Mouse (Mus musculus): Measurements from ENCODE around the gene Thap11.
"Not testable (repeated sequence)": the region's sequence is repeated elsewhere in the genome, so short reads cannot be mapped to it uniquely, and the experiment has no call there.

Thap11 gene

DNA sequence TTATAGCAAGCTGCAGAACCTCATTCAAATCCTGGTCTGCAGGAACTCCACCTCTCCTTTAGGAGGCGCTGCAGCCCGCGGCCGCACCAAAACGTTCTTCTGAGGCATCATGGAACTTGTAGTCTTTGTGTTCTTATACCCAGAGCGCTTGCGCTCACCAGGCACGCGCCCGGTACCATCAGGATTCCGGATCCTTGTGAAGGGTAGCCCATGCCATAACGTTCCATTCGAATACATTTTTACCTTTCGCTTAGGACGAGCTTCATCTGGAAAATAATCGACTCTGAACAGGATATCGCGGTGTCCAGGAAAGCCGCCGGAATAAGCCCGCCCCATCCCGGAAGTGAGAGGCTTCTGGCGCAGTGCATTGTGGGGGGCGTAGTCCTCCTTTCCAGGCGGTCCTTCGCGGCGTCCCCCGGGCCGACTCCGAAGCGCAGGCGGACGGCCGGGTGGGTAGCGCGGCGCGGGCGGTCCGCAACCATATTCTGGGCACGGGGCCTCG is at the start of gene Thap11:
Gene Thap11, plus strand, starts transcription at position 418 of the 502 bp plus-strand sequence.
- DNase-seq (ENCODE audit: extremely low spot score), result peak; percentile 97

DNA sequence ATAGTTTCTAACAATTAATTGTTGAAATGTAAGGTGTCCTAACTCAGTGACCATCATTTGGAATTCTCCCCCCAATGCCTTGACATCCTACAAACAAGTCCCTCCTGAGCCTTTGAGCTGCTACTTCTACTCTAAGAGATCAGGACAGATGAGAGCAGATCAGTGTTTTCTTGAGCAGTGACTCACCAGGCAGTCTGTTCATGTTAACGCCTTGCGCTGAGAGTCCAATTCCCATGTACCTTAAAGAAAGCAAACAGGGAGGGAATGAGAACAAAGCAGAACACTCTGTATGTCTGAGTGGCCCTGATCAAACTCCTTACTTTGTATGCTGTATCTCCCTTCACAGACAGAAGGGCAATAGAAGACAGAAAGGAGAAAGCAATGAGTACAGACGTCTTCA is 49.6 kb upstream of the Thap11 start:
- no peak for DNase-seq (ENCODE audit: extremely low spot score)

DNA sequence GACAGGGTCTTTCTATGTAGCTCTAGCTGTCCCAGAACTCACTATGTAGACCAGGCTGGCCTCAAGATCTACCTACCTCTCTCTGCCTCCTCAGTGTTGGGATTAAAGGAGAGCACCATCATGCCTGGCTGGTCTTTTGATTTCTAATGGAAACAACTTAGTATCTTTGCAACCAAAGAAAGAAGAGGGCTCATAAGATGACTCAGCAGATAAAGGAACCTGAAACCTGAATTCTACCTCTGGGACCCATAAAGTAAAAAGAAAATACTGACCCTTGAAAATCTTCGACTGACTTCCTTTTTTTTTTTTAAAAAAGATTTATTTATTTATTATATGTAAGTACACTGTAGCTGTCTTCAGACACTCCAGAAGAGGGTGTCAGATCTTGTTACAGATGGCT is 49.0 kb upstream of the Thap11 start:
- DNase-seq (ENCODE audit: extremely low spot score), result no peak

DNA sequence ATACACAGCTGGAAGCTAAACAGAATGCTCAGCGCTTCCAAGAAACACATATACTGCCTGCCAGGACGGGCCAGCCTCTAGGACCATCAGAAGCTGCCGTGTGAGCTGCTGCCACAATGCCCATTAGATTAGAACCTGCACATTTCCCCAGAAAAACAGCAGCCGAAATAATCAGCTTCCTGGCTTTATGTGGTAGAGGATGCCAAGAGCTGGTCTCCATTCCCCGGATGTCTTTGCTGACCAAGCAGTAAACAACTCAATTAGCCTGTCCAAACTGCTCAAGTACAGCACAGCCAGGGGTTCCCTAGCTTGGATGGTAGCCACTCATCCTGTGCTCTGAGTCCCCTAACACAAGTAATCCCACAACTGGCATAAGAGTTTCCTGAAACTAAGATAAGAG is 47.2 kb upstream of the Thap11 start:
- DNase-seq (ENCODE audit: extremely low spot score), result no peak

DNA sequence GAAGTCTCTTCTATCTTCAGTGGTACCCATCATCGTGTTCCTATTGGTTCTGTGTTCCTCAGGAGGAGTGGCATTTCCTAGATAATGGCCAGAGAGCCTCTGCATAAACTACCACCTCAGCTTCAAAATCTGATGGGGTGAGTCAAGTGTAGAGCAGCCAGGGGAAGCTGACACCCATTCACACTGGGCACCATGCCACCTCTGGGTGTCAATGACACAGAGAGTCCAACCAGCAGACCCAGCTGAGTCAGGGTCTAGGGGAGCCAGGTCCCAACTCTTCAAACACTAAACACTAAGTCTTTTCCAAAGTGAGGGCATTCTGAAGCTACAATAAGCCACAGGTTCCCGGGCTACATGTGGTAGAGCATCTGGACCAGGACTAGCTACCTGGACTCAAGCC is 46.5 kb upstream of the Thap11 start:
- DNase-seq (ENCODE audit: extremely low spot score), result no peak

DNA sequence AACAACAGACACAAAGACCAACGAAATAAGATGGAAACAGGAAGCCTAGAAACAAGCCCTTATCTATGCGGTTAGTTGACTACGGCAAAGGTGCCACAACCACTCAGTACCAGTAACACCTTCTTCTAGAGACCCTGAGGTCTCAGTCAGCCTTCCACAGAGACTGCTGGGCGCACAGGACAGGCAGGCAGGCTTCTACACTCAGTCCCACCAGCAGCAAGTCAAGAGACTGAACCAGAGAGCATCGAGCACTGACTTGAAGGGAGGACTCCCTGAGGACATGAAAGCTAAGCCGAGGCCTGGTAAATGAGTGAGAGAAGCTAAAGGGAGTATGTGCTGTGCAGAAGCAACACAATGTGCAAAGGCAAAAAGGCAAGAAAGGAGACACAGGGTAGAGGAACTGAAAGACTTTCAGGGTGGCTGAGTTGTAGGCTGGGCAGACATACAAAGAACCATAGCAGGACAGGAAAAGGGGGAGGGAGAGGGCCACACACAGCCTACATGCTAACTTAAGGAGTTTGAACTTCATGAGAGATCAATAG is 44.6 kb upstream of the Thap11 start:
- no peak for DNase-seq (ENCODE audit: extremely low spot score)

DNA sequence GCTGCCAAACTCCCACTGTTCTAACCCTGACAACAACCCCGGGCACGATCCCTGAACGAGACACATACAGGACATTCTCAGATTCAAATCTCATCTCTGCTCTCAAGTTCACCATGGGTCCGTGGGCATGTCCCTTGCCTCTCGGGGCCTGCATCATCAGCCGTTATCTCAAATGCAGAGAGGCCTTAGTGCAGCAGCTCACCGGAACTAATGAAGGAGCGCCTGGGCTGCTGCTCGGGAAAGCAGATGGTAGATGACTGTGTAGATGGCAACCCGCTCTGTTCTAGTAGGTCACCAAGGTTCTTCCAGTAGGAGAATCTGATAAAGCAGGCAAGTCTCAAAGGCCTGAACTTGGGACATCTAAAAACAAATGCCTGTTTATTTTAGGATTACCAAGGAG is 43.9 kb upstream of the Thap11 start:
- DNase-seq (ENCODE audit: extremely low spot score), result no peak

DNA sequence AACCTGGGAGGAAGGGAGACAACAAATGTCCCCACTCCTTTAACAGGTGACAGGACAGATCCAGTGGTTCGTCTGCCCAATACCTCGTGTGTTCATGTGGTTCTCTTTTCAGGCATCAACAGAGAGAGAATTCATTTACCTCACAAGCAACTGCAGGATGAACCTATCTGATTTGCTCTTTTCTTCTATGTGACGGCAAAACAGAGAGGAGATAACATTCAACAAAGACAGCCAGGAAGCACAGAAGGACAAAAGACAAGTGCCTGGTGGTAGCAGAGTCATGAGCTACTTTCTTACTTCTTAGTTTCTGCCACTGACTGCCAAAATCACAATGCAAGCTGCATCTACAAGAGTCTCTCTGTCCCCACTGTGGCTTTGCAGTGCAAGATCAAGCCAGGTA is 43.4 kb upstream of the Thap11 start:
- DNase-seq (ENCODE audit: extremely low spot score), result no peak

DNA sequence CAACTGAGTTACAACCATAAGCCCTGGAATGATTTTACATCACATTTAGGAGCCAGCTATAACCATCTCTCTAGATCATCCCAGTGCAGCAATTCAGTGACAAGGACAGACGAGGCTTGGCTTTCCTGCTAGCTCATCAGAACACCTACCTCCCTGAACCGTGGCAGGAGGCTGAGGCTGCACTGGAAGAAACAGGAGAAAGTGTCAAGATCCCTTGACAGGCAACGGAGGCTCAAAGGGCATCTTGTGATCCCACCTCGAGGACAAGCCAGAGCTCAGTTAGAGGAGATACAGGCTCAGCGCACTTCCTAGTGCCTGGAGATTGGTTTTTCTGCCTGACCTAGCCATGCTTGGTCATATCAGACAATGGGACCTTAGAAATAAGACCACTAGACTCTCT is 42.4 kb upstream of the Thap11 start:
- DNase-seq (ENCODE audit: extremely low spot score), result no peak

DNA sequence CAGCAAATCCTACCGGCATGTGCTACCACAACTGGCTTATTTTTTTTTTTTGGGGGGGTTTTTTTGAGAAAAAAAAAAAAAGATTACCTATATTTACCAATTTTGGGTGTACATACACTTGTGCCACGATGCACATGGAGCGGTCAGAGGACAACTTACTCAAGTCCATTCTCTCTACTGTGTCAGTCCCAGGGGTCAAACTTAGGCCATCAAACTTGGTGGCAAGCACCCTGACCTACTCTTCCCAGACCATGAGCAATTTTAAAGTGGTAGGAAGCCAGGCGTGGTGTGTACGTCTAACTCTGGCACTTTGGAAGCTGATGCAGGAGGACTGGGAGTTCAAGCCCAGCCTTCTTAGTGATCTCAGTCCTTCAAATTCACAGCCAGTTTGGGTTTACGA is 41.7 kb upstream of the Thap11 start:
- no peak for DNase-seq (ENCODE audit: extremely low spot score)

DNA sequence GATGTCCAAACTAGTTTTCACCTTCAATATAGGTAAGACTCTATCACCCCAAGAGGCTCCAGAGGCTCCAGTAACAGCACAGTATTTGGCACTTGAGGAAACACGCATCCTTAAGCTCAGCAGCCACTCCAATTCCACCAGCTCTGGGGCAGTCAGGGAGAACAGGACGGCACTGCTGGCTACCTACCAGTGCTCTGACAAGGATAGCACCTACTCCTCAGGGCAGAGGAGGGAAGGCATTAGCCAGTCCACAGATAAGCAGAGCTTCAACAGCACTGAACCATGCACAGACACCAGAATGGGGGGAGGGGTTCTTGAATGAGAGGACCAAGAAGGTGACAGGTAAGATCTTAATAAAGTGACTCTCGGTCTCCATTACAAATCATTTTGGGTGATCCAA is 35.3 kb upstream of the Thap11 start:
- no peak for DNase-seq (ENCODE audit: extremely low spot score)

DNA sequence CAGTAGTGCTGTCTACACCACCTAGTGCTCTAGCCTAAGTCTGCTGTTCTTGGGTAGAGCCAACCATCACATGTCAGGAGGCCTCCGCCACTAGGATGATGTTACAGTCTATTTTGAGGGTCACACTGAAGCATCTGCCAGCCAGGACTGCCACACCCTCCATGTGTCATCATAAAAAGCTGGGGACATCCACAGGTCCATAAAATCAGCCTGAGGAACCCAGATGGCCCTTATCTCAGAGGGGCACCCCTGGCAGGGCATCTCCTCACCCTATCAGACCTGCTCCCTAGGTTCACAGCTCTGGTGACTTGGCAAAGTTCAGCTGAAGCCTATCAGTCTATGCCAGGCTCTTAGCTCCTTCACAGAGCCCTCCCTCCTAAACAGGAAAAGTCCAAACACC is 34.0 kb upstream of the Thap11 start:
- no peak for DNase-seq (ENCODE audit: extremely low spot score)

DNA sequence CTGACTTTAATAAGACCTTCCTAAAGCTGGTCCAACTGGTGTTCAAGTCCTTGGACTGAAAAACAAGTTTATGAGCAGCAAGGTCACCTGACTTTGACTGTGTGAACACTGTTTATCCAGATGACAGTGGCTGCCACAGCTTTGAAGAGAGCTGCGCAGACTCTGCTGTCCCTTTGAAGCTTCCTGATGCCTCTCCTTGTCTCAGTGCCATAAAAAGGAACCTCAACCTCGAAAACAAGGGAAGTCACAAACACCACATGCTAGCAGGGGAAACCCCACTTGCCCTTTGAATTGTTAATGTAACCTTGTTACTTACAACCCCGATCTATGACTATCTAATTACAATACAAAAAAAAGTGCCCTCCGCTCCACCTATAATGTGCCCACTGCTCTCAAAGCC is 29.4 kb upstream of the Thap11 start:
- DNase-seq (ENCODE audit: extremely low spot score), result no peak

DNA sequence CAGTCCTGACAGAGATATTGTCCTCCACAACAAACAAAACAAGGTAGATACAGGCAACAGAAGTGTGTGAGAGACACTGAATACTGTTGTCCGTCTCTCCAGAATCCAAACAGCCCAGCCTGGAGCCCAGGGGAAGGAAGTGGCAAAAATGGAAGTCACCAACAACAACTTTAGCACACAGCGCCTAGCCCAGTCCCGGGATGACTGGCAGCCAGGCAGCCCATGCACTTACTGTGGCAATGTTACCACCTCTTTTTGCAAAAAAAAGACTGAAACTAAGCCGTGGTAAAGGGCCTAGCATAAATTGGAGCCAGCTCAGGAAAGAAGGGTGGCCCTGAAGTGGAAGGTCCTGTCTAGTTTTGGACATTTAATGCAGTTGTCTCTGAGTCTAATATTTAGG is 28.6 kb upstream of the Thap11 start:
- DNase-seq (ENCODE audit: extremely low spot score), result no peak

DNA sequence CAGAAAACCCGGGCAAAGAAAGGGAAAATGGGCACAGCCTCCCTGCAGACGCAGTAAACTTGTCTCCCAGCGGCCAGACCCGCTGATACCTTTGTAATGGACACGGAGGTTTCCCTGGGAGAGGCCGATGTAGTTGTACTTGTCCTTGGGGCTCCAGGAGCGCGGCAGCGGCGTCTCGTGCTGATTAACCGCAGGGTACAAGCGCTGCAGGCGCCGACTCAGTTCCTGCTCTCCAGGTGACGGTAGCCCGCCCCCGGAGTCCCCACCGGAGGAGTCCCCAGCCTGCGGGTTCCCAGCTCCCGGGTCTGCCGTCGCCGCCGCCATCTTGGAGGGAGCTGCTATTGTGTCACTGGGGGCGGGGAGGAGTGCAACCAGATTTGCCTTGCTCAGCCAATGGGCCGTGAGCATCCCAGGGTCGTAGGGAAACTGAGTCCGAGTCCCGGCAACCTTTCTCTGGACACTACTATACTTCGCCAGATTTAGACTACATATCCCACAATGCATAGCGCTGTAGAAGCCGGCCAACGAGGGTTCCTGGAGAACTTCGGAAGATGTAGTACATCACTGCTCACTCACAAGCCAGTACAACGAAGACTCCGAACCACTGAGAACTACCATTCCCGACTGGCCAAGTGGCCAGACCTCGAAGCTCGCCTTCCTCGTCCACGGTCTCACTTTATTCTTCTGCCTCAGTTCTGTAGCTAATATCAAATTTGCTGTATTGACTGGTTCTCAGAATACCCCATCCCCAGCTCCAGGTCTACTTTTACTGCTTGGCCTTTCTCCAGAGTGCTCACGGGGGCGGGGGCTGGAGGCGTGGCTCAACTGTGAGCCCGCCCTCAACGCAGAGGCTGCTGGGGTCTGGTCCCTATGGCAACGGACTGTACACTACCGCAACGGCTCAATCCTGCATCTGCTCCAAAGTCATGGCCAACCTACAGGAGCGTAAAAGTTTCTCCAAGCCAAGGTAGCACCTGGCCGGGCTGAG is 27.8 kb upstream of the Thap11 start, which contains the start of the genes Ranbp10 and Tsnaxip1:
Gene Ranbp10, minus strand, starts transcription at position 490 of the 988 bp plus-strand sequence.
Gene Tsnaxip1, plus strand, starts transcription at position 871 of the 988 bp plus-strand sequence.
- DNase-seq (ENCODE audit: extremely low spot score), result peak; percentile 93

DNA sequence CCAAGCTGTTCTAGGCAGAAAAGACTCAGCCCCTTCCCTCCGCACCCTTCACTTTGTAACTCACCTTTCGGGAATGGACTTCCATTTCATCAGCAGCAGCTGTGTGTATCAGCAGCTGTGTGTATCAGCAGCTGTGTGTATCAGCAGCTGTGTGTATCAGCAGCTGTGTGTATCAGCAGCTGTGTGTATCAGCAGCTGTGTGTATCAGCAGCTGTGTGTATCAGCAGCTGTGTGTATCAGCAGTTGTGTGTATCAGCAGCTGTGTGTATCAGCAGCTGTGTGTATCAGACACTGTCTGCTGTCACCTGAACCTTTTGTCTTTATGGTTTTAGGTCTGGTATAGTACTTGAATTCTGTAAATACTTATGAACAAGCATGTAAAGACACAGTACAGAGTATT is 21.2 kb upstream of the Thap11 start:
- DNase-seq (ENCODE audit: extremely low spot score), result not testable (repeated sequence)

DNA sequence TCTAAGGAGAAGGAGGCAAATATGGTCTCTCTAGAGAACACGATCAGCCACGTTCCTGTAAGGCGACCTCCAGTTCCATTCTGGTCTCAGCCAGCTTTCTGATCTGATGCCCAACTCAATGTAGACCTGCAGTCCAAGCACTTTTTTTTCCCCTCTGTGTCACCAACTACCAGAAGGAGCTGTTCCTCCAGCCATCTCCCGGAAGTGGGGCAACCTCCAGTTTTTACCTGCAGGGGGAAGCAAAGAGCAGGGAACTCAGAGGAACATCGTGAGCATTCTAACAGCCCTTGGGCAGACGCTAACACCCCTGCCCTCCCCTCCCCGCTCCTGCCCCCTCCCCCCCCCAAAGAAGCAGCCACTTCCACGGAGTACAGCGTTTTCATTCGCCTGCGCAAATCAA is 19.6 kb upstream of the Thap11 start:
- DNase-seq (ENCODE audit: extremely low spot score), result peak; percentile 56

DNA sequence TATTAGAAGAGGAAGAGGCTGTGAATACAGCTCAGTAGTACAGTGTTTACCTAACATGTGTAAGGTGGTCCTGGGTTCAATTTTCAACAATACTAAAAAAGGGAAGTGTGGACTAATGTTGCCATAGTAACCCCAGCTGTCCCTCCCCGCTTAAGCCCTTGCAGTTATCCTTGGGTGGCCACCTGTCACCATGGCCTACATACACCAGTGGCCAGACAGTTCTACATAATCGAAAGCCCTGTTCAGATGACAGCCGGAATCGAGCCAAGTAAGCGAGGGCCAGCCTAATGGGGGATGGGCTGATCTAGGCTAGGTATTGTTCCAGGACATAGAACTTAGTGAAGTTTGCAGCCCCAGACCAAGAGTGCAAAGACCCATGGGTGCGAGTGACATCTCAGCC is 17.9 kb upstream of the Thap11 start:
- DNase-seq (ENCODE audit: extremely low spot score), result no peak

DNA sequence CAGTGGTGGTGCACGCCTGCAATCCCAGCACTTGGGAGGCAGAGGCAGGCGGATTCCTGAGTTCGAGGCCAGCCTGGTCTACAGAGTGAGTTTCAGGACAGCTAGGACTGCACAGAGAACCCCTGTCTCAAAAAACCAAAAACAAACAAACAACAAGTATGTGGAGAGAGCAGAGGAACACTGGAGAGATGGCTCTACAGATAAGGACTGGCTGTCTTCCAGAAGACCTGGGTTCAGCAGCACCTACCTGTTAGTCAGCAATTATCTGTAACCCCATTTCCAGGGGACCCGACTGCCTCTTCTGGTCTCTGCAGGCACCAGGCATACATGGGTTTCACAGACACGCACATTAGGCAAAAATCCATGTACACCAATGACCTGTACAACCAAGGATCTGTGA is 15.7 kb upstream of the Thap11 start:
- DNase-seq (ENCODE audit: extremely low spot score), result no peak

DNA sequence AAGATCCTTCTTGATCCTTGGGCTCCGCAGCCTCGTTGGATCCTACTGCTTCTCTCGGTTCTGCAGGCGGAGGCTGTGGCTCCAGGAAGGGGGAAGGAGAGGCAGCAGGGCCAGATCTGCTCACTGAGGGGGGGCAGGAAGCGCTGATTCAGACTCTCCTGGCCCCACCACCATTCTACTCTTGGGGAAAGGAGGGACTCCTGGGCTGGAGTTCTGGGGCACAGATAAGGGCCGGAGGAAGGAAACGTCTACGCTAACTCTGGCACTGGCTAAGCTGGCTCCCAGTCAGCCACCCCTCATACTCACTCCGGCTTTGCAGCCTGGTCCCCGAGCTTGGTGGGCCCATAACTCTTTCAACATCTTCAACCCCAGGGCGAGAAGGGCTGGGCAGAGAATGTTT is 8.3 kb upstream of the Thap11 start:
- DNase-seq (ENCODE audit: extremely low spot score), result no peak

DNA sequence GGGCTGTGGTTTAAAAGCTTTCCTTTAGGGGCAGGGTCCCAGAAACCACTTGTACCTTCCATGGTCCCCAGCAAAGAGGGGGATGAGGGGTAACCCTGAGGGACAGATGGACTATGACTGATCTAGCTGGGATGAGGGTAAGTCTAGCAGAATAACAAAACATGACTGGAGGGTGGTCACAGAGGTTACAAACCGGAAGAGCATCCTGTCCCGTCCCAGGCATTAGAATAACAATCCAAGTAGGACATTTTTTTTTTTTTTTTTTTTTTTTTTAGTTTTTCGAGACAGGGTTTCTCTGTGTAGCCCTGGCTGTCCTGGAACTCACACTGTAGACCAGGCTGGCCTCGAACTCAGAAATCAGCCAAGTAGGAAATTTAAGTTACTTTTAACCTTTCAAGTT is 4.9 kb upstream of the Thap11 start:
- no peak for DNase-seq (ENCODE audit: extremely low spot score)

DNA sequence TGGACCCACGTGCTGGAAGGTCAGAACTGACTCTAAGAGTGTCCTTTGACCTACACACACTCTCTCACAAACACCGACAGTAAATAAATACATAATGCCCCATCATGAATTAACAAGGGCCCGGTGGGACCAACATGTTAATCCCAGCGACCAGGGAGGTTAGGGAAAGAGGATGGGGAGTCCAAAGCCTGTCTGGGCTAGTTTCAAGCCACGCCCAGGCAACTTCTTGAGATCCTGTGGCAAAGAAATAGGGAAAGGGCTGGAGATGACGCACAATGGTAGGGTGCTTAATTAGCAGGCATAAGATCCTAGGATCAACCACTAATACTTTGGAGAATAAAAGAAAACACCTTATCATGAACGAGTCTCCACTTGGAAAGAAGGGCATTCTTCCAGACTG is 4.3 kb upstream of the Thap11 start:
- DNase-seq (ENCODE audit: extremely low spot score), result no peak

DNA sequence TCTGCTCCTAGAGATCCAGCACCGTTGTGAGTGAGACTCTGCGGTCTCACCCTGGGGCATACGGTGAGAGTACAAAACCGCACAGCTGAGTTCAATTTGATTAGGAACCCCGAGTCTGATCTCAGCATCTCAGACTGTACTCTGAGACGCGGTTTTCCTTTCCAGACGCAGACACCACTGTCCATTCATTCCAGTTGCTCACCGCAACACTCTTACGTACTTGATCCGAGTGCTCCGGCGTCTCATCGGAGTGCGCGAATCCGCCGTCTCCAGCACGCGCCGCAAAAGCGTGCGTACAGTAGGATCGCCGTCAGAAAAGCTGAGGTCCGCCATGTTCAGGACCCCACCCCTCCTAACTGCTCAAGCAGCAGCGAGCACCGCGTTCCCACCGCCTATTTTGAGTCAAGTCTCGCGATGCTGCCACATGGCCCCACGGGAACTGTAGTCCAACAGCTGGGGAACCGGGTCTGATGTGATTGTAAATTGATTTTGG is 3.2 kb upstream of the Thap11 start:
- DNase-seq (ENCODE audit: extremely low spot score), result peak; percentile 90
